Mouse (Mus musculus): ENCODE measurements at regions not wholly inside any gene's neighbourhood (a gene's known extent, or its start where the extent isn't known, plus 50 kb on each side); places are given as distances from the start of the nearest gene placed in this dataset.

GRCm38 (mm10) chr2:107941374-107941773 is 650.9 kb downstream of the Kcna4 start:
- TF ChIP-seq CTCF (IDR thresholded peaks at IDR 0.05; ENCODE audit: low read depth) (no peak), EP300 (optimal IDR thresholded peaks at IDR 0.05) (no peak)

All from stomach, postnatal 0 days (tissue).